Mouse (Mus musculus) olfactory bulb, adult 2 months (tissue): Measurements from ENCODE around the gene Gm21860.
"Not testable (repeated sequence)": the region's sequence is repeated elsewhere in the genome, so short reads cannot be mapped to it uniquely, and the experiment has no call there.

Source experiments
- CTCF ChIP-seq: fragments of 200-500 bp; IDR thresholded peaks from 2 replicates; pipeline ENCODE4 v1.5.1; 2012; ENCODE audit warnings: low read depth, mild to moderate bottlenecking, low read length, moderate library complexity; ENCODE audit not compliant: insufficient read depth
- POLR2A ChIP-seq: fragments of 200-500 bp; IDR thresholded peaks from 2 replicates; pipeline ENCODE4 v1.6.1; 2012; ENCODE audit warnings: mild to moderate bottlenecking, low read depth, low read length, moderate library complexity; ENCODE audit not compliant: insufficient read depth

DNA sequence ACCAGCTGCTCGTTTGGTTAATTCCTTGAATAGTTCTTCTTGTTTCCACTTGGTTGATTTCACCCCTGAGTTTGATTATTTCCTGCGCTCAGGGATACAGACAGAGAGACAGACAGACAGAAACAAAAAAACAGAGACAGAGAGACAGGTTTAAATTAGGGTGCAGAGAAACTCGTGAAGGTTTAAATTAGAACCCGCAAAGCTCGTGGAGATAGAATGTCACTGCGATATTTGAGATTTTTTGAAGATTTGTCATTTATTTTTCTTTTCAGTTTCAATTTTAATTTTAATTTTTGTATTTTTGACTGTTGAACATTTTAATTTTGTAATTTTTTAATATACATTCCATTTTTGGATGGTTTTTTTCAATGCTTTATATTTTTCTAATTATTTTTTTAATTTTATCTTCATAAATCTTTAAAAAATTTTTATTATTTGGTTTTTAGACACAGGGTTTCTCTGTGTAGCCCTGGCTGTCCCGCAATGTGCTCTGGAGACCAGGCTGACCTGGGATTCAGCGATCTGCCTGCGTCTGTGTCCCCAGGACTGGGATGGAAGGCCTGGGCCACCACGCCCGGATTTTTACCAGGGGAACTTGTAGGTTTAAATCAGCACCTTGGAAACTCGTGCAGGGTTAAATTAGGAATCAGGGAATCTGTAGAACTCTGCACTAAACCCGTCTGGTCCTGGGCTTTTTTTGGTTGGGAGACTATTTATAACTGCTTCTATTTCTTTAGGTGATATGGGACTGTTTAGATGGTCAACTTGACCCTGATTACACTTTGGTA is 27.3 kb downstream of the Gm21860 start:
- not testable (repeated sequence) for TF ChIP-seq CTCF, POLR2A
